Mouse (Mus musculus) left cerebral cortex, adult 18-20 months (tissue): ENCODE data around the gene Tmeff1. TPM values are rescaled to one million over a fixed set of nuclear protein-coding genes. Genes with fewer than 3 reads are reported as not detected.

Source experiments
- DNase-seq, 2 experiments: peaks; one replicate each; pipeline ENCODE4 v3.0.0; 2021 to 2022; ENCODE audit warnings: low spot score in 2 of 2, mixed read lengths in 1 of 2
- total RNA-seq, 2 experiments: library from RNA; stranded (reverse); gene quantifications; 2 replicates each; pipeline ENCODE4 v1.2.3; 2021

Gene Tmeff1
- total RNA-seq, 2 experiments from 2014 or later: 117 TPM

DNA sequence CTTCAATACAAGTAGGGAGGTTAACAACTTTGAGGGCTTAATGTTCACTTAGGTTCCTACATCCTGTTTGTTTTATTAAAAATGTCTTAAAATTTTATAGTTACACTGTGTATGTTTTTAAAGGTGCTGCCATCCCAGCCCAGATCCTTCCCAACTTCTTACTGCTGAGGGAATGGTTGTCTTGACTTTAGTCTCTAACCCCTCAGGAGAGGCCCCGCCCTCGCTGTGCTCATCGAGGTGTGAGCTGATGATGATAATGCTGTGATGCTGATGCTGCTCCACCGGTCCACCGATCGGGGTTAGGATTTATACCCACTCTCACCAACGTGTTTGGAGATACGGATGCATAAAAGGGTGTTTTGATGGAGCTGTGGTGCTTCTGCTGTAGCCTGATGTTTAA is 23.1 kb upstream of the Tmeff1 start:
- DNase-seq: no peak

DNA sequence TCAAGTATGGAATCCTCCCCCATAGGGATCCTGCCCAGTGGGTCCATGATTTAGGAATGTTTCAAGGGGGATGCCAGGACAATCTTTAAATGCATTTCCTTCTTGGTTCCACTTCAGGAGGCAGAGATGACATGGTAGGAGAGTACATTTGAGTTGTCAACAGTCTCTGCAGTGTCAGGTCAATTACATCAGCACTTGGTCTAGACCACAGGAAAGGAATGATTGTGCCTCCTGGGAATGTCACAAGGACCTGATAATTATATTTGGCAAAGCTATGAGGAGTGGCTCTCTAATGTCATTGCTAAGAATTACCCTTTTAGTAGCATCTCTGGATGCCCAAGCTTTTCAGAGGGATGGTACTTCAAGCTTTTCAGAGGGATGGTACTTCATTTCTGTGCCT is 20.0 kb upstream of the Tmeff1 start:
- DNase-seq: no peak

DNA sequence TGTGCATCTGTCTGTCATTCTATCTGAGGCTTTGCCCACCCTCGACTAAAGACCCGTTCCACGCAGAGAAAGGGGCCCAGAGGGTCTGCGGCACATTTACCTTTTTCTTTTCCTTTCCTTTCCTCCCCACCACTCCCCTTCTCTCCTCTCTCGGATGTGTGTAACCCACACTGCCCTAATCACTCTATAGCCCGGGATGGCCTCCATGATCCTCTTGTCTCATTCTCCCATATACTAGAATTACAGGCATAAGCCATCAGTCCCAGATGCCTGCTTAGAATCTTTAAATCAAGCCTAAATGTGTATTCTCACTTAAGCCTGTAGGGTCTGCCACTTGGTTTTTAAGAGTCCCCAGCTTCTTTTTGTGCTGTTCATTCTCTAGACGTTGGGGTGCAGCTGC is 8.6 kb upstream of the Tmeff1 start:
- DNase-seq: no peak

DNA sequence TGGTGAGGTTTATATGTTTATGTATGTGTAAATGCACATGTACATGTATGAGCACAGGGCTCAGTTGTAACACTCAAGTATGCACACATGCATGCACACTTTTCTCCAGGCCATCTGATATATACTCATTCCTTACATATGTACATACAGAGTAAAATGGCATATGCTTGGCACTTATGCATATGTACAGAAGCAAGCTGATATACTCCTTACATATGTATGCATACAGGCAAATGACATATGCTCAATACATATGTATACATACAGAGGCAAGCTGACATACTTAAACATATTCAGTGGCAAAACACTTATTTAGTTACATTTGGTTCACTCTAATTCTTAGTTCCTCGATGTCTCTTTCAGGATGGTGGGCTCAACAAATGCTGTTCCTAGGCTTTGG is 7.1 kb upstream of the Tmeff1 start:
- DNase-seq: no peak

DNA sequence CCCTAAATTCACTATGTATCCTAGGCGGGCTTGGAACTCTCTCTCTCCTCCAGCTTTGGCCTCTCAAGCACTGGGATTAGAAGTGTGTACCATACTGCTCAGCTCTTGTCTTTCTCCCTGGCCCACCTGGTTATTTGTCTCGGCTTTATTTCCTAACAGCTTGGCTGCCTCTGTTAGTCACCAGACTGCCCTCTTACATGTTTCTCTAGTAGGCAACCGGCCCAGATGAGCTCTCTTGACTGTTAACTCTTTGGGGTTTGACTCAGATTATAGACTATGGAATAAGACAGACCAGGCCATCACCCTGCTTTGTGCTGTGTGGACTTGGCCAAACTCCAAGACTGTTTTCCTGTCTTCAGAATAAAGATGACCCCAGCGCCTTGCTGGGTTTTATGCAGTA is 6.6 kb upstream of the Tmeff1 start:
- no peak for DNase-seq

DNA sequence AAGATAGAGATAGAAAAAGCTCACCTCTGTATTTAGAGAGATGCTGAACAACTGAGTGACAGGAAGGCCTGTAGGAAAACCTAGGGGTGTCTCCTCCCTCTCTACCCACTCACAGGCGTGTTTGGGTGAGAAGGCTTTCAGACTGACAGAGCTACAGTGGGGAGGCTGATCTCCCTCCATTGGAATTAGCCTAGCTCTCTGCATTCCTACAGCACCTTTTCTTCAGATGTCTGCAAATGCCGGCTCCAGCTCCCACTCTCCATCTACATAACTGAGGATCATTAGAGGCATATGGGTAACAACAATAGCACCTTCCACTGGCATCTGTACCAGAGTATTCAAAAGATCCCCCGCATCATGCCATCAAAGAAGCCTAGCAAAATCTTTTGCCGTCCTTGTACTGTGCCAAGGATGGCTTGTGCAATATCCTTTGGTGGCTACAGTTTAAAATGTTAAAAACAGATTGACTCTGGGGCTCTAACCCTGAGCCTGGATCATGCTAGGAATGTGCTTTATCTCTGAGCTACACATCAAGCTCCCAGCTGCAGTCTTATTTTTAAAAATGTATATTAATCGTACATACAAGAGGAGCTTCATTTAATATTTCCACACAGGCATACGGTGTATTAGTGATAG is 5.4 kb upstream of the Tmeff1 start:
- DNase-seq: no peak

DNA sequence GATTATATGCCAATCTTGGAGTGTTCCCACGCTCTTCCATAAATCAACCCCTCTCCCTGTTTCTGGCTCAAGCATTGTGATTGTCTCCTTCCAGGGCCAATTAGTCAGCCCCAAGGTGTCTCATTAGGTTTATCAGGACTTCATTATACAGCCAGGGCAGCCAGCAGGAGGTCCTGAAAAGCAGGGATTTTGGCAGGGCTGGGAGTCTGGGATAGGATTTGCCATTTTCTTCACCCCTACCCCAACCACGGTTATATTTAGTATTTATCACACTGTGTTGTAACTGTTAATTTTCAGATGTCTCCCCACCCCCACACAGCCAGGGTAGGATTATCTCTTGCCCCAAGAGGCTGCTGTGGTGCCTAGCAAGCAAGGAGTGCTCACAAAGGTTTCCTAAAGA is 3.8 kb upstream of the Tmeff1 start:
- DNase-seq: no peak

DNA sequence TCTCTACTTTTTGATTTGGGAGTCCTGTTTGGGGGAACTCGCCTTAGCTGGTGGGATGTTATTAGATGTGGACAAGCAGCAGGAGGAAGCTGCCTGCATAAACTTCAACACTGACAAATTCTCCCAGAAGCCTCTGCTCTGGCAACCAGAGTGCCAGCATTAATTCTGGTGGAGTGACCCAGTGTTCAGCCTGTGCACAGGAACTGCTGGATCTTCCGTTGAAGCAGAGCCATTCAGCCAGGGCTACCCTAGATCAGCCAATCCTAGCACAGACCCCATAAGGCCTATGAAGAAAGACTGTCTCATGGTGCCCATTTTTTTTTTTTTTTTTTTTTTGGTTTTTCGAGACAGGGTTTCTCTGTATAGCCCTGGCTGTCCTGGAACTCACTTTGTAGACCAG is 3.0 kb upstream of the Tmeff1 start:
- DNase-seq: no peak

DNA sequence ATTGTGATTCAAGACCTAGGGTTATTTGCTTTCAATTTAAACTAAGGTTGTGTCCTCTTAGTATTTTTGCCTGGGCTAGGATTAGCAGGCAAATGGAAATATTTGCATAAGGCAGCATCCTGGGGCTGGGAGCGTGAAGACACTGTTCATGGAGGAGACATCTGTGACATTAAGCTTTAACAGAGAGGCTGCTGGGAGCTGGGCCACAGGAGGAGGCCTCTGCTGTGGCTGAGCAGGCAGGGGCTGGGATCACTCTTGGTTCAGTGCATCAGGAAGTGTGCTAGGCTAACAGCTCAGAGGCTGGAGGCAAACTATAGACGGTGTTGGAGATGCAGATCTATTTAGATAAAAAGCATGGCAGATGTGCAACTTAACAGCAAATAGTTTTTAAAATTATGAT is 2.0 kb upstream of the Tmeff1 start:
- DNase-seq: no peak

DNA sequence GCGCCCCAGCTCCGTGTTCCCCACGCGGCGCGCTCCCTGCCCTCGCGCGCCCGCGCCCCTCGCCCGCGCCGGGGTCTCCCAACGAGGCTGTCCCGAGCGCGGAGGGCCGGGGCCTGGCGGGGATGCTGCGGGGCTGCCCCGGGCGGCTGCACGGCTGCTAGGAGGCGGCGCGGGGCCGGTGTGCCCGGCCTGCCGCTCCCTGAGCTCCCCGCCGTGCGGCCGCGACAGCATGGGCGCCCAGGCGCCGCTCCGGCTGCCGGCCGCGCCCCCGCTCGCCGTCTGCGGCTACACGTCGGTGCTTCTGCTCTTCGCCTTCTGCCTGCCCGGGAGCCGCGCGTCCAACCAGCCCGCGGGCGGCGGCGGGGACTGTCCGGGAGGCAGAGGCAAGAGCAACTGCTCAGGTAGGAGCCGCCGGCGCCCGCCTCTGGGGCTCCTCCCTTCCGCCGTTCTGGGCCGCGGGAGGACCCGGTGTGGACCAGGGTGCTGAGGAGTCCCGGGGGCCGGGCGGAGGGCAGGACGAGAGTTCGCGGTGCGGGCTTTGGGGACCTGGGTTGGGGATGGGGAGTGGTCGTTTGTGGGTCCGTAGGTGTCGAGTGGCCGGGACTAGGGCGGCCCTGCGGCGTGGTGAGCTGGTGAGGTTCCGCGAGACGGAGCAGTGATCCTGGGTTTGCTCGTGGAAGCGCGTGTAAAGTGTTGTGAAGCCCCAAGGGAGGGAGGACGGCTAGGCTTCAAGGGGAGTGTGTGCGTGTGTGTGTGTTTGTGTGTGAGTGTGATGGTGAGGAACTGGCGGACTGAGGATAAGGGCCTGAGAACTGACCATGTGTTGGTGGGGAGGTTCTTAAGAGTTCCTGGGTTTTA is 496 bp downstream of the Tmeff1 start:
- peak; percentile 26 to 56 for DNase-seq

DNA sequence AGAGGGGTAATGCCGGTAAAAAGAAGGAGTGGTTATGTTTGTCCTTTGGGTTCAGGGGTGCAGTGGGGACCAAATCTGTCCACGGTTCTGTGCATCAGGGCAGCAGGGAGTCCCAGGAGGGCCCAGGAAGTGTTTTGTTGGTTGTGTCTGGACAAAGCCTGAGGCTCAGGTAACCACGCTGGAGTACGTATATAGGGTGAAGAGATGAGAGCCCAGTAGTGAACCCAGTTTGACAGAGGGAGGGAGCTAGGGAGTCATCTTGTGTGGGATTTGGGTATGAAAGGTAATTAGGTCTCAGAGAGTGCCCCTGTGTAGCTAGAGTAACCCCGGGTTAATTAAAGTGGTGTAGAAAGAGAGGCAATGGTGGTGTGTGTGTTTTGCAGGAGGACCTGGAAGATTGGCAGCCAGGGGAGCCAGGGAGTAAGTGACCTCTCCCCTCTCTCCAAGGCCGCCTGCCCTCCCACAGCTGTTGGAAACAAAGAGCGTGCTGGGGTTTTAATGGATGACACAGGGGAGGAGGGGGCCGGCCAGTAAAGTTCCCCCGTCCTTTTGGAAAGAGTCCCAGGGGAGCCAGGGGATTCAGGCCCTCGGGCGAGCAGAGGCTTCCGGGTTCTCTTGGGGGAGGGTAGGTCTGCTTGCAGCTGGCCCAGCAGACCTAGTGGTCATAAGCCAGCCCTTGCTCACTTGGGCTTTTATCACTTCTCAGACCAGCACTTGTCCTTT is 1.3 kb downstream of the Tmeff1 start:
- DNase-seq: no peak

DNA sequence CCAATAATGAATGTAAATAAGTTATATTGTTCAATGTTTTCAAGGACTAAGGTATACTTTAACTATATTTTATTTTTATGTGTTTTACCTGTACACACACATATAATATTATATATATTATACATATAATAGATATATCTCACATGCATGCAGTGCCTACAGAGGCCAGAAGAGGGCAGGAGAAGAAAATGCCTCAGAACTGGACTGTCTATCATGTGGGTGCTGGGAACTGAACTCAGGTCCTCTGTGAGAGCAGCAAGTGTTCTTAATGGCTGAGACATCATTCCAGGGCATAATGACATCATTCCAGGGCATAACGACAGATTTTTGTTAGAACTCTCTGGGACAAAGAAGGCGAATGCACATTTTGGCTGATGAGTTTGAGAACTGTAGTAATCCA is 2.6 kb downstream of the Tmeff1 start:
- DNase-seq: no peak

DNA sequence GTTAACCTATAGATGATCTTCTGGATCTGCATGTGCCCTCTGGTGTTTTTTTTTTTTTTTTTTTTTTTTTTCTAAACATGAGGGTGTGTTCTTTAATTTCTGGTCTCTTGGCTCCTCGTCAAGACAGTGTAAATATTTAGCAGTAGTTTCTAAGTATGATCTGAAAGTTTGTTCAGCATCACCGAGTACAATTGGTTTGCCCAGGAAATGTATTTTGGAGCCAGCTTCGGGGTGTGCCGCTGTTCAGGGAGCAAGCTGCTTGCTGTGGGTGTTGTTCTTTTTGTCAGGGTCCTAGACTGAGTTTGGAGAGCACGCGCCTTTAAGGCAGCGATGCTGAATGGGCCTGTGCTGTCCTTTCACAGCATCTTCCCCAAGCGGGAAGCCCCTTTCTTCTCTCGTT is 3.6 kb downstream of the Tmeff1 start:
- DNase-seq: no peak

DNA sequence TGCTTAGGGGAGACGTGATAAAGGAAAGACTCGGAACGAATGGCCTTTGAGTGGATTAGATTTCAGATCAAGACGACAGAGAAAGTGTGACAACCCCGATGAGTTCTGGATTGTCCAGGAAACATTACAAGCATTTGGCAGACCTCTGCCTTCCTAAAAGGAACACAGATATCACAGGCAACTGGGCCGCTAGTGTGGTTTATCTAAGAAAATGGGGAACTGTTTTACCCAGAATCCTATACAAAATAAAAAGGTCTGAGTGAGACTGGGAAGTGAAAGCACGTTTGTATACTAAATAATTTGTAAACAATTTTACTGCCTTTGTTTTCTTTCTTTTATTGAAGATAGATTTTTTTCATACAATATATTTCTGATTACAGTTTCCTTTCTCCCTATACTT is 5.9 kb downstream of the Tmeff1 start:
- no peak for DNase-seq

DNA sequence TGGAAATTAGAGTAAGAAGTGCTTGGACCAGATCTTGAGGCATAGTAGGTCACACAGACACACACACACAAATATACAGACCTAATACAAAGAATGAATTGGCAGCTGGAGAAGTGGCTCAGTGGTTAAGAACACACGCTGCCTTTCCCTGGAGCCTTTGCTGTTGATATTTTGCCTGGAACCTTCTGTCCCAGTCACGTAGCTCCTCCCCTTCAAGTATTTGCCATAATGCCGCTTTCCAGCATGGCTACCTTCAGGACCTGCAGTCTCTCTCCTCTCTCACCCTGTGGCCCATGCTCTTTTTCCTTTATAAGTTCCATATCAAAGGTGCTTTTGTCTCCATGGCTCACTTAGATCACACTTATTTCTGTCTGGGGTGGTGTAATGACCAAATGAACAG is 6.4 kb downstream of the Tmeff1 start:
- no peak for DNase-seq

DNA sequence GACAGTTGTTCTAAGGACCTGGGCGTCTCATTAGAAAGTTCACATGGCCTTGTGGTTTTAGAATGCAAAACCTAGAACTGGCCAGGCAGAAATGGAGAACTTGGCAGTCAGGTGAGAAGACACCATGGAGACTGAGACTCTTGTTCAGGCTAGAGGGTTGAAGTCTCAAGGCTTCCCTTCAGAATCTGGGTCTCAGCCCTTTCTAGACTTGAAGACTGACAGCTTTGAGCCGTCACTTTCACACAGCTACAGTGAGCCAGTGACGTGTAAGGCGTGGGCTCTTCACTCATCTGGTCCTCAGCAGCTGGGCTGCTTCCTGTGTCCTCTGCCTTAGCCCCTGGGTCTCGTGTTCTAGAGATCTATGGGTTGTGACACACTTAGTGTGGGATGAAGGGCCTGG is 7.4 kb downstream of the Tmeff1 start:
- DNase-seq: no peak

DNA sequence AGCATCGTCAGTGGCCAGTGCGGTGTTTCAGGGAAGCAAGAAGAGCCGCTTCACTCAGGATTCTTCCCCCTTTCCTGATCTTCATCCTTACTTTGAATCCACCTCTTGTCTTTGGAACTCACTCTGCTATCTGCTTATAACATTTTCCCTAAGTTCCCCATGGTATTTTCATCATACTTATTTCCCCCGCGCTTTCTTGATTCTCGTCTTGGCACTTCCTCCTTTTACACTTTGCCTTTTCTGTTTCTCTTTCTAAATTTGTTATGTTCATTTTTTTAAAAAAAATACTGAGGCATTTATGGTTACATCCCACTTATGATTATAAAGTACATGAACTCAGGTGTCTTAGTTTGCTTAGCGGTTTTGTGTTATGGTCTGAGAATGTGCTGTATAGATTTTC is 7.9 kb downstream of the Tmeff1 start:
- no peak for DNase-seq

DNA sequence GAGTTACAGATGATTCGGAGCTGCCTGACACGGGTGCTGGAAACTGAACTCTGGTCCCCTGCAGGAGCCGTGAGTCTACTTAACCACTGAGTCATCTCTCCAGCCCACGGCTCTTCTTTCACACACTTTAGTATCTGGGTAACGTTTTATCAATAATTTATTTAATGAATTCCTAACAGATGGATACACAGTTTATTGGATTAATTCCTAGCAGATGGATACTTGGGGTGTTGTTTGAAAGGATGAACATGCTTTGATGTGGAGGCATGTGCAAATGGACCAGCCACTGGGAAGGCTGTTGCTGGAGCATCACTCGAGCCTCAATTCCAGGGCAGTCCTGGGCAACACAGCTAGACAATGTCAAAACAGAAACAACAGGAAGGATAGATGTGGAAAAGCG is 11.1 kb downstream of the Tmeff1 start:
- no peak for DNase-seq

DNA sequence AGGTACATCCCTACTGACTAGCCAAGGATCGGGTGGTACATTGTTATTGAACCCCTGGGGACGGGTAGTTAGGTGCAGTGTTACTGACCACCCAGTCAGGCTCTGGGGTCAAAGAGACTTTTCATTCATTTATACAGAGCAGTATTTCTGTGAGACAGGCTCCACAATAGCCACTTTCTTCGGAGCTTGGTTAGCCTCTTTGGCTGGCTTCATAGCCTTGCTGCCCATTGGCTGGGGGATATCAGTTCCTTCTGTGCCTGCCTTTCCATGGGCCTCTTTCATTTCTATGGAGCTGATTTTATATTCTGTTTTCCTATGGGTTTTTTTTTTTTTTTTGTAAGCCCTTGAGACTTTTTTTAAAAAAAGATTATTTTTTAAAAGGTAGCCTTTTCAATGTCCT is 20.7 kb downstream of the Tmeff1 start:
- DNase-seq: no peak

DNA sequence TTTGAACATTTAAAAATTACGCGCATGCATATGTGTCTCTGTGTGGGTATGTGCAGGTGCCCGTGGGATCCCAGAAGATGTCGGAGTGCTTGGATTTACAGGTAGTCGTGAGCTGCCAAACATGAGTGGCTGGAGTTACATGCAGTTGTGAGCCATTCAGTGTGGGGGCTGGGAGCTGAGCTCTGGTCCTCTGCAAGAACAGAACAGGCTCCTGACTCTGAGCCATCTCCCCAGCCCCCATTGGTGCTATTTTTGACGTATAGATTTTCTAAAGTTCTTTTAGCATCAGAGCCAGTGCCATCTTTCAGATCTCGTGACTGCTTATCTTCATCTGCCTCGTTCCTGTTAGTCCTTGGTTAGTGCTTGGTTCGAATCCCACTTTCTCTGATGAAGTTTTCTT is 24.5 kb downstream of the Tmeff1 start:
- DNase-seq: peak; percentile 43 to 44

DNA sequence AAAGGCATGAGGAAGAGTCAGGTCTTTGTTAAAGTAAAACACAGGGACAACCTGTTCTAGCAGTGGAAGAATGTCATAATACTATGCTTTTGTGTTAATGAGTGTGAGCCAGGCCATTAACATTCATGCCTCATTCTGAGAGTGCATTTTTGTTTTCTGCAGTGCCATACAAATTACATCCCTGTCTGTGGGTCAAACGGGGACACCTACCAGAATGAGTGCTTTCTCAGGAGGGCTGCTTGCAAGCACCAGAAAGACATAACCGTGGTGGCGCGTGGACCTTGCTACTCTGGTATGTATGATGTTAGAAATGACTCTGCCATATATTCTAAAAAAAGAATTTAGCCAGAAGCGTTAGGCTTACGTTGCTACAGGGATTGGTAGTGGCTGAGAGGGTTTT is 25.3 kb downstream of the Tmeff1 start:
- DNase-seq: no peak

DNA sequence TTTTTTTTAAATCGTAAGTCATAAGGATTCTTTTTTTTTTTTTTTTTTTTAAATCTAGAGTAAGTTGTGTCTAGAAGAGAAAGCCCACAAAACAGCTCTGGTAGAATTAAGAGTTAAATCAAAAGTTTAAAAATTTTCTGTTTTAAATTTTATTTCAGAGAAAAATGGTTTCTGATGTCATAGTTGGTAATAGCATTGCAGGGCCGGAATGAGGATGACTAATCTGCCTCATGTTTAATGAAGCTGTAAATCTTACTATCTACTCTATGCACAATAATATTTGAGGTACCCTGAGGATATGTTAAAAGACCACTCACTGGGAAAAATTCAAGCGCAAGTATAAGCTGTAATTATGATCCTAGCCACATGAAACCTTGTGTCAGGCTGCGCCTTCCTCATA is 30.5 kb downstream of the Tmeff1 start:
- DNase-seq: no peak
